Mouse (Mus musculus) thymus, adult 2 months (tissue): ENCODE measurements around the gene Ptpn23.

ENCODE experiments used
- CTCF ChIP-seq: fragments of 200-500 bp; IDR thresholded peaks from 2 replicates; pipeline ENCODE4 v1.5.1; 2012; ENCODE audit warnings: mild to moderate bottlenecking, control low read depth, low read length, moderate library complexity, borderline replicate concordance; ENCODE audit not compliant: control insufficient read depth, poor library complexity, insufficient read depth; ENCODE audit errors: extremely low read depth
- POLR2A ChIP-seq: fragments of 200-500 bp; IDR thresholded peaks from 2 replicates; pipeline ENCODE4 v1.6.1; 2012; ENCODE audit warnings: mild to moderate bottlenecking, low read length, control low read depth, moderate library complexity; ENCODE audit not compliant: control insufficient read depth, poor library complexity, insufficient read depth; ENCODE audit errors: extremely low read depth

DNA sequence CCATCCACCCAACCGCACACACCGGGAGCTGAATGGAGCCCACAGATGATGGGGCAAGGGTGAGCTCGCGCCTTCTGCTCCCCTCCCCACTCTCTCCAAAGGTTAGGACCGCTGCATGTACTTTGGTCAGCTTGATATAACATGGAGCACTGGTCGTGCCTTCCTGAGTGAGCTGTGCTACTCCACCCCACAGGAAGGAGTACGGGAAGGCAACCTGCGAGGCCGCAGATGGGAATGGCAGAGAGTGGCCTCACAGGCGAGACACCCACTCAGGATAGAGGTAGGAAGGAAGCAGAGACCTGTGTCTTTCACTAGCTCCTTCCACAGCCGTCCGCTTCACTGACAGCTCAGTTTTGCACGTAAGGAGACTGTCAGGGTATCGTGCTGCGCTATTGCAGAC is 40.3 kb upstream of the Ptpn23 start:
- TF ChIP-seq CTCF (no peak), POLR2A (no peak)
